Mouse (Mus musculus) liver, adult 2 months (tissue): Measurements from ENCODE around the gene Clstn1. TPM values are rescaled to one million over a fixed set of nuclear protein-coding genes. Genes with fewer than 3 reads are reported as not detected.

Experiments used
- DNase-seq: peaks from one replicate; pipeline ENCODE4 v3.0.0-alpha.2; 2011; ENCODE audit warnings: low read depth, low spot score; ENCODE audit errors: extremely low read depth
- H3K27ac ChIP-seq: fragments of 200-500 bp; replicated peaks from 2 replicates; pipeline ENCODE4 v1.5.1; 2012; ENCODE audit warnings: low read depth, mild to moderate bottlenecking, control low read depth, inconsistent platforms, low read length; ENCODE audit not compliant: insufficient read depth
- H3K27me3 ChIP-seq: fragments of 200-500 bp; 2 replicates; pipeline ENCODE4 v1.6.1; 2012; ENCODE audit warnings: mild to moderate bottlenecking, moderate library complexity, low read length, inconsistent platforms; ENCODE audit not compliant: control insufficient read depth, insufficient read depth
- H3K36me3 ChIP-seq: fragments of 200-500 bp; 2 replicates; pipeline ENCODE4 v1.6.1; 2012; ENCODE audit warnings: low read length, inconsistent platforms; ENCODE audit not compliant: control insufficient read depth, insufficient read depth
- H3K4me1 ChIP-seq: fragments of 200-500 bp; 2 replicates; pipeline ENCODE4 v1.6.1; 2011; ENCODE audit warnings: low read length; ENCODE audit not compliant: control insufficient read depth, insufficient read depth
- H3K4me3 ChIP-seq: fragments of 200-500 bp; 2 replicates; pipeline ENCODE4 v1.5.1; 2011; ENCODE audit warnings: low read depth, mild to moderate bottlenecking, control low read depth, low read length, moderate library complexity; ENCODE audit not compliant: insufficient read depth
- H3K79me2 ChIP-seq: fragments of 200-500 bp; 2 replicates; pipeline ENCODE4 v1.6.1; 2012; ENCODE audit warnings: inconsistent platforms, mild to moderate bottlenecking, low read length, moderate library complexity; ENCODE audit not compliant: control insufficient read depth, insufficient read depth
- H3K9ac ChIP-seq: fragments of 200-500 bp; 2 replicates; pipeline ENCODE4 v1.6.1; 2012; ENCODE audit warnings: low read depth, mild to moderate bottlenecking, control low read depth, inconsistent platforms, low read length
- CTCF ChIP-seq: fragments of 200-500 bp; IDR thresholded peaks from 2 replicates; pipeline ENCODE4 v1.5.1; 2011; ENCODE audit warnings: low read depth, low read length, control low read depth
- POLR2A ChIP-seq: fragments of 200-500 bp; IDR thresholded peaks from 2 replicates; pipeline ENCODE4 v1.6.1; 2011; ENCODE audit warnings: low read length, control low read depth; ENCODE audit not compliant: insufficient read depth; ENCODE audit errors: extremely low read depth
- WGBS: fragments of 180-500 bp; shearing (Covaris S2); methylation state at CpG from one replicate; pipeline ENCODE4 v1.1.7; 2018; 5-methylcytosine and 5-hydroxymethylcytosine counted together
- polyA plus RNA-seq: library from polyadenylated mRNA; depleted of rRNA; stranded (reverse); fragments of >200 nt; gene quantifications from 2 replicates; pipeline ENCODE4 v1.2.3, GENCODE M21; 2012
- total RNA-seq: library from RNA; depleted of rRNA; stranded (reverse); fragments of >200 nt; gene quantifications from 2 replicates; pipeline ENCODE4 v1.2.3, GENCODE M21; 2014

The Clstn1 gene
- total and polyA plus RNA-seq, 2 experiments: 1.5 to 2.3 TPM

- peaks cover 5% of the 10 kb centered on the region for H3K27me3 ChIP-seq
- no peak for DNase-seq
- no peaks in the 10 kb centered on the region for H3K4me1 ChIP-seq
- TF ChIP-seq POLR2A (no peak), CTCF (no peak)
- H3K27ac ChIP-seq: no peak overlapping the region
- H3K4me3 ChIP-seq: no peak overlapping the region
- H3K79me2 ChIP-seq: no peaks in the 10 kb centered on the region
- no peaks in the 10 kb centered on the region for H3K36me3 ChIP-seq
- no peak overlapping the region for H3K9ac ChIP-seq
- WGBS: 55% methylated on average over 1 of the region's 1 CpGs
Observed at GRCm38 (mm10) chr4:149678006-149678405, 91.7 kb downstream of the Clstn1 start.

GRCm38 (mm10) chr4:149679056-149679770, 92.9 kb downstream of the Clstn1 start:
- Histone ChIP-seq H3K4me3 (no peak overlapping the region), H3K27me3 (peaks cover 5% of the 10 kb centered on the region), H3K4me1 (no peaks in the 10 kb centered on the region), H3K27ac (no peak overlapping the region), H3K79me2 (no peaks in the 10 kb centered on the region), H3K36me3 (no peaks in the 10 kb centered on the region), H3K9ac (no peak overlapping the region)
- DNase-seq: no peak
- TF ChIP-seq CTCF: no peak
- TF ChIP-seq POLR2A: no peak
- 72% methylated on average over 11 of the region's 11 CpGs for WGBS

GRCm38 (mm10) chr4:149683875-149684274, 97.6 kb downstream of the Clstn1 start:
- H3K4me3 ChIP-seq: no peak overlapping the region
- TF ChIP-seq CTCF: no peak
- TF ChIP-seq POLR2A: no peak
- no peak for DNase-seq
- no peaks in the 10 kb centered on the region for H3K4me1 ChIP-seq
- 13% methylated on average over 7 of the region's 7 CpGs for WGBS
- no peaks in the 10 kb centered on the region for H3K36me3 ChIP-seq
- no peak overlapping the region for H3K27ac ChIP-seq
- H3K79me2 ChIP-seq: no peaks in the 10 kb centered on the region
- H3K27me3 ChIP-seq: no peaks in the 10 kb centered on the region; the same call in 1 of the 2 replicates
- H3K9ac ChIP-seq: no peak overlapping the region

- 84% methylated on average over 11 of the region's 11 CpGs for WGBS
- no peak for TF ChIP-seq CTCF
- no peak for TF ChIP-seq POLR2A
- H3K4me1 ChIP-seq: no peaks in the 10 kb centered on the region
- no peak overlapping the region for H3K27ac ChIP-seq
- H3K4me3 ChIP-seq: no peak overlapping the region
- H3K9ac ChIP-seq: no peak overlapping the region
- no peaks in the 10 kb centered on the region for H3K36me3 ChIP-seq
- no peak for DNase-seq
- H3K27me3 ChIP-seq: no peaks in the 10 kb centered on the region; the same call in 1 of the 2 replicates
- H3K79me2 ChIP-seq: no peaks in the 10 kb centered on the region
Observed at GRCm38 (mm10) chr4:149684841-149685623, 98.8 kb downstream of the Clstn1 start.

GRCm38 (mm10) chr4:149688861-149689260, 102.6 kb downstream of the Clstn1 start:
- Histone ChIP-seq H3K27ac (no peak overlapping the region), H3K4me3 (no peak overlapping the region), H3K9ac (no peak overlapping the region), H3K36me3 (no peaks in the 10 kb centered on the region), H3K79me2 (no peaks in the 10 kb centered on the region), H3K27me3 (no peaks in the 10 kb centered on the region), H3K4me1 (no peaks in the 10 kb centered on the region)
- no peak for DNase-seq
- WGBS: 90% methylated on average over 14 of the region's 14 CpGs
- TF ChIP-seq CTCF: no peak
- no peak for TF ChIP-seq POLR2A
